Mouse (Mus musculus) bone marrow macrophage, adult 2 months (primary cell): ENCODE measurements around the gene Cep104.

ENCODE experiments used
- CTCF ChIP-seq: IDR thresholded peaks from 2 replicates; pipeline ENCODE4 v1.5.1; 2012; ENCODE audit warnings: low read depth, mild to moderate bottlenecking, low read length, moderate library complexity
- POLR2A ChIP-seq: IDR thresholded peaks from 2 replicates; pipeline ENCODE4 v1.6.1; 2012; ENCODE audit warnings: mild to moderate bottlenecking, low read depth, low read length, borderline replicate concordance

DNA sequence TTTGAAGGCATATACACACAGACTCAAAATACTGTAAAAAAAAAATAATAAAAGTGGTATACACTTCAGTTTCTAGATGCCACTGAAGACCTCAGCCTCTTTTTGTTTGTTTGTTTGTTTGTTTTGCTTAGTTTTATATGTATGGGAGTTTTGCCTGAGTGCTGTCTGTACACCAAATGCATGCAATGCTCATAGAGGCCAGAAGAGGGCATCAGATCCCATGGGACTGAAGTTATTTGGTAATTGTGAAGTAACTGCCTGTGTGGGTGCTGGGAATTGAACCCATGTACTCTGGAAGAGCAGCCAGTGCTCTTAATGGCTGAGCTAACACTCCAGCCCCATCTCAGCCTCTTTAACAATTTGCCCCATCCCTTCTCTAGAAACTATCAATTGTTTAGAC lies 53.7 kb downstream of the Cep104 start:
- TF ChIP-seq CTCF, result no peak
- no peak for TF ChIP-seq POLR2A
